Mouse (Mus musculus): ENCODE results near the gene Wasf2.

Wasf2 gene

GRCm38 (mm10) chr4:133127079-133127478 is 3.2 kb upstream of the Wasf2 start:
- DNase-seq (ENCODE audit: low spot score): no peak

- DNase-seq (ENCODE audit: low spot score): no peak
Observed at GRCm38 (mm10) chr4:133127894-133128293, 2.4 kb upstream of the Wasf2 start.

GRCm38 (mm10) chr4:133129391-133129790 is 914 bp upstream of the Wasf2 start:
- DNase-seq (ENCODE audit: low spot score): no peak

DNA sequence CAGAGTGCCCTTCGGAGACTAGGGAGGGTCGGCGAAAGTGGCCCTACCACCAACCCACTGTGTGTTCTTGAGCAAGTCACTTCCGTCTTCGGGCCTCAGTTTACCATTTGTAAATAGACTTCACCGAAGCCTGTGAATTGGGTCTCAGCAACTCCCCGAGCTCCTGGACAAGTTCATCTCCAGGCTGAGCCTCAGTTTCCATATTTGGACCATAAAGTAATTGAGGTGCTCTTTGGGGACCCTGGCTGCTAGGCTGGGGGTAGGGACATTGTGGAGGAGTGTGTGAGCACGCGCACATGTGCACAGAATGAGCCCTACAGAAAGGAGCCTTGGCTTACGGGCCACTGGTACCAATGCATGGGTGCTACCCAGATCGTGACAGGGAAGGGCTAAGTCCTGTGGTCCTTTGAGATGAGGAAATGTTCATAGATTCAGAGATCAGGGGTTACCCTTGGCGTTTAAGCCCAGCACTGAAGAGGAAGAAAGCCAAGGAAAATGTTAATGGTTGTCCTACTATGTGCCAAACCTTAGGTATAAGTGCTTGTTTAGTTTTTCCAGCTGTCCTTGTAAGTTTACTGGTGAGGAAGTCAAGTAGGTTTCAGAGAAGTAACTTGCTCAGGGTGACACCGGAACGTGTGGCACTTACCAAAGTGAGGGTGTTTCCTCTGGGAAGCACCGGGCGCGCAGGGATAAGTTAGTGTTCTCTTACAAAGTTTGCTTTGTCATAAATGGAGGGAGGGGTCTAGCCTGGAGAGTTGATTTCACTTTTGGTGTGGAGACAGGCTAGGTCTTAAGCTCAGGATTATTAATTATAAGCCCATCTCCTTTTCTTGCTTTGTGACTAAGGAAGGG is 811 bp downstream of the Wasf2 start:
- DNase-seq (ENCODE audit: low spot score): peak; percentile 24

GRCm38 (mm10) chr4:133132027-133132426 is 1.7 kb downstream of the Wasf2 start:
- peak; percentile 45 for DNase-seq (ENCODE audit: low spot score)

- no peak for DNase-seq (ENCODE audit: low spot score)
Observed at GRCm38 (mm10) chr4:133136946-133137345, 6.6 kb downstream of the Wasf2 start.

DNA sequence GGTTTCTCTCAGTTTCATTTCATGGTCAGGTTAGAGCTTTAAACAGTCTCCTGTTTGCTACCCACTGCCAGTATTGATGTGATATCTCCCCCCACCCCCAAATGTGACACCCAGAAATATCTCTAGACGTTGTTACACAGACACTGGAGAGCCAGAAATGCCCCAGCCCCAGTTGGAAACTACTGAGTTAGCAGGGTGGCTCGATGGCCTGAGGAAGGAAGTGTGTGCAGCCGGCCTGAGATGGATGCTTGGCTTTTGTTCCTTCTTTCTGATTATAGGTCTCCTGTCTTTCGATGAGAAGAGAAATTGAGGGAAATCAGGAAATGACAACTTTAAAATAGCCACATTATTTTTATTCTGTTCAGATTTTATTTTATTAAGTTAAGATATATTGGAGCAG is 8.7 kb downstream of the Wasf2 start:
- no peak for DNase-seq (ENCODE audit: low spot score)

DNA sequence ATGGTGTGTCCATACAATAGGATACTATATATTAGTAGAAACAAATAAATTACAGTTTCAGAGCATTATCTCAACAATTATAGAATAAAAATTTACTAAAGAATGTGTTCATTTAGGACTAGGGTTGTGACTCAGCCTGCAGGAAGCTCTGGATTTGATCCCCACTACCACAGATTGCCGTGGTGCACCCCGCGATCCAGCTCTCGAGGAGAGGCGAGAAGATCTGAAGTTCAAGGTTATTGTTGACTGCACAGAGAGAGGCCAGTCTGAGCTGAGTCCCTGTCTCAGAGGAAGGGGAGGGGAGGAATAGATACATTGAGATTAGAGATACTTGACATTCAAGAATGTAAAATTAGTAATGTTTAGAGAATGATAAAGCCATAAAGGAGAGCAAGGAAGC is 24.7 kb downstream of the Wasf2 start:
- no peak for DNase-seq (ENCODE audit: low spot score)

DNA sequence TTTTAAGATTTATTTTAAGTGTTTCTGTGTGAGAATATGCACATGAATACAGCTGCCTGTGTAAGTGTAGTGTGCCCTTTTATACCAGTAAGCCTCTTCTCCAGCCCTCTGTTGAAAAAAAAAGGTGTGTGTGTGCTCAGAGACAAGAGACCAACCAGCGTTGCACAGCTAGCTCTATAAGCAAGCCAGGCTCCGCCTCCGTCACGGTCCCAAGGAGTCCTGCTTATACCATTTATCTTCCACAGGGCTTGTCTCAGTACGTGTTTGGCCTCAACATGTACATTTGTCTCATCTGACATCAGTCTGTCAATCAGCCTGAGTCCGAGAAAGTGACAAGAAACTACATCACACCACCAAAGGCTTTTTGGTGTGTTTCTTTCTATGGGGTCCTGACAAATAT is 25.4 kb downstream of the Wasf2 start:
- no peak for DNase-seq (ENCODE audit: low spot score)

- DNase-seq (ENCODE audit: low spot score): no peak
Observed at GRCm38 (mm10) chr4:133156422-133156821, 26.1 kb downstream of the Wasf2 start.

DNA sequence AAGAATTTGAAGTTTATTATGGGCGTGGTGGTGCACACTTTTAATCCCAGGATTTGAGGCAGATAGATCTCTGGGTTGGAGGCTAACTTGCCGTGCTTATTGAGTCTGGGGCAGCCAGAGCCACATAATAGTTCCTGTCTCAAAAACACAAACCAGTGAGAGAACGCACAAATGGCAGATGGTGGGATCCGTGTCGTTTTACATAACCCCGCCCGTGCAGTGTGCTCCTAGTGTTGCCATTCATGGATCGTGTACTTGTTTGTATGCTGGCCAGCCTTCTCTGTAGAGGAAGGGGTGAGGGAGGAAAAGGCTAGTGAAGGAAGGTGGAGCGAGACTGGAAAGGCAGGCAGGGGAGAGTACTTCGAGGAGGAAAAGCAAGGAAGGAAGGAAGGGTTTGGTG is 26.5 kb downstream of the Wasf2 start:
- no peak for DNase-seq (ENCODE audit: low spot score)

DNA sequence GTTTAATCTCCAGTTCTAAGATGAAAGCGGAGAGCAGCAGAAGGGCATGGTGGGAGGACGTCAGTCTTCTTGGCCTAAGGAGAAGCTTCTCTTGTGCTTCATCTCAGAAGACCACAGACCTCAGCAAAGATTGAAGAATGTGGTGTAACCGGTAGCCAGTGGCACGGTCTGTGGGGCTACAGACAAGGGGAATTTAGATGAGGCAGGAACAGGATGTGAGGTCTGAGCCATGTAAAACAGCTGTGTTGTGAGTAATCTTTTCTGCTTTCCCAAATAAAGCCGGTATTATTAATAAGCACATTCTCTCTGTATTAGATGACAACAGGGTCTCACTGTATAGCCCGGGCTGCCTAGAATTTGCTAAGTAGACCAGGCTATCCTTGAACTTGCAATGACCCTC is 28.8 kb downstream of the Wasf2 start:
- no peak for DNase-seq (ENCODE audit: low spot score)

DNA sequence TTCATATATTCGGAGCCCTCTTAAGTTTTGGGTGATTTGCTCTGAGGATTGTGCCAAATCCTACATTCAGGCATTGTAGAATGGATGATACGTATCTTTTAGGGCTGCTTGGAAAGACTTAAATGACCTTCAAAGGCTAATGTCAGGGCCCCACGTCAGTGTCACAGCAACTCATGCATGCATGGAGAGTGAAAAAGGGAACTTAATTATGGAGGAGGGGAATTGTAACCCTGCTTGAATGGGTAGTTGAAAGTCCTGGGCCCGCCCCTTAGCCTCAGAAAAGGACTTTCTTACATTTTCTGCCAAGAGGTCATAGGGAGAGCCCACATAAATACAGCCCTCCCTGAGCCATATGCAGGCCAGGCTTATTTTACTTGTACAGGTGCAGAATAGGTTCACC is 29.3 kb downstream of the Wasf2 start:
- DNase-seq (ENCODE audit: low spot score): no peak

DNA sequence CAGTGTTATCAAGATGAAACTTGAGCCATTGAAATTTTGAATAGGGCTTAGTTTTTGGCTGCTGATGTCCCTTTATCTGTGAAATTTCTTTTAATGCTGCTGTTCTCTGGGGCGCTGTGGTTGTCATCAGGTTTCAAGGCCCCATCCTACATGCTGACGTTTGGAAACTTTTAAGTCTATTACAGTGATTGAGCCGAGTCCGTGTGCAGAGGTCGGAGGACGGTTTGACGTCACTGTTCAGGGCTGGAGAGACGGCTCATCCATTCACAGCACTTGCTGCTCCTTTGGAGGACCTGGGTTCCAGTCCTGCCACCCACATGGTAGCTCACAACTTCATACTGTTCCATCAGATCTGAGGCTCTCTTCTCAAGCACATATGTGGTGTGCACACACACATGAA is 29.9 kb downstream of the Wasf2 start:
- no peak for DNase-seq (ENCODE audit: low spot score)

DNA sequence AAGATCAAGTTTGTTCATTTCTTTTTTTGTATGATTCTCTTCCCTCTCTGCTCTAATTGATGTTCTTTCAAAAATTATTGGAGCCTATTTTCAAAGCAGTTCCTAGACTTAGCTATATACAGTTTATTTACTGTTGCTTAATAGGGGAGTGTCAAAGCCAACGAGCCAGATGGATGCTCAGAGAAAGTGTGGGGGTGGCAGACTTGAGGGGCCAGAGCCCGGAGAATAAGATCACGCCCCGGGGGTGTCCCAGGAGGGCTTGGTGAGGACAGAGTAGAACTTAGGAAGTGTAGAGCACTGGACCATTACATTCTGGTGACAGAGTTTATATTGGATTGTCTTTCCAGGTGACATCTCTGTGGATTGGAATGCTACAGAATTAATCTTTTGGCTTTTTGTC is 30.5 kb downstream of the Wasf2 start:
- DNase-seq (ENCODE audit: low spot score): no peak

GRCm38 (mm10) chr4:133162196-133162595 is 31.9 kb downstream of the Wasf2 start:
- DNase-seq (ENCODE audit: low spot score): no peak

DNA sequence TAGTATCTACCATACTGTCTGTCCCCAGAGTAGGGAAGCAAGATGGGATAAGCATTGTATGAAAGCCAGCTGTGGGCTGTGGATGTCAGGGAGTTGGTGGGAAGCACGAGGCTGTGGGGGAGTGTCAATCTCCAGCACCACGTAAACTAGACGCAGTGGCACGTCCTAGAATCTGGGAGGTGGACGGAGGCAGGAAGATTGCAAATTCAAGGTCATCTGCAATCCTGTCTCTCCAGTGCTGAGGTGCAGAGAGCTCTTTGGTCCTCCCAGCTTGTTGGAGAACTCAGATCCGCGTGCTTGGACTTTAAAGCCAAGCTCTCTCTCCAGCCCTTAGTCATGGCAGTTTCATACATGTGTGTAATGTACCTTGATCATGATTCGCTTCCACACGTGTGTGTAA is 36.5 kb downstream of the Wasf2 start:
- DNase-seq (ENCODE audit: low spot score): no peak

- no peak for DNase-seq (ENCODE audit: low spot score)
Observed at GRCm38 (mm10) chr4:133169237-133170055, 39.1 kb downstream of the Wasf2 start.

GRCm38 (mm10) chr4:133170056-133170524 is 39.8 kb downstream of the Wasf2 start:
- no peak for DNase-seq (ENCODE audit: low spot score)

DNA sequence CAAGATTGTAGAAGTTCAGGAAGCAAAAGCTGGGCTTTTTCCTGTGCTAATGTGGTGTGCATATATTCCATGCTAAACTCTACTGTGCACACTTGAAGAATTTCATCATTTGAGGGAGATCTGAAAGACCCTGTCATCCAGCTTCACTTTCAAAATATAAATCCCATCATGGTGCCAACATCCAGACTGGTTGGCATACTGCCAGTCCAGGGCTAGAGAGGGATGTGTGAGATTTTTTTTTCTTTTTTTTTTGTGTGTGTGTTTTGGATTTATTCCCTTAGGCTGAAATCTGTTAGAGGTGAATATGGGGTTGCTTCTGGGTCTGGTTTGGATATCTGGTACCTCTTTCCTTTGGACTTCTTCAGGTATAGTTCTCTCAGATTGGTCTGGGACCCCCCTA is 40.3 kb downstream of the Wasf2 start:
- DNase-seq (ENCODE audit: low spot score): no peak

DNA sequence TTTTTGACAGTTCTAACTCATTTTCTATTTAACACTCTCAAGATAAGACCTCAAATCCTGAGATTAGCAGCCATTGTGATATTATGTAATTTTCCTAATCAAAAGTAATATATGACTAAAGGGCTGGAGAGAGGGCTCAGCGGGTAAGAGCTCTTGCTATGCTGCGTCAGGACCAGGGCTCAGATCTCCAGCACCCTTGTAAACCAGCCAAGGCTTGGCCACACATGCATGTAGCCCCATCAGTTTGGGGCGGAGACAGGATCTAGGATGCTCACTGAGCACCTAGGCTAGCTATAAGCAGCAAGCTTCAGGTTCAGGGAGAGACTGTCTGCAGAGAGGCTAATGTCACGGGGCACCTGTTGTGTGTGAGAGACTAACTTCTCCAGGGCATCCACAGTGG is 42.1 kb downstream of the Wasf2 start:
- no peak for DNase-seq (ENCODE audit: low spot score)

- no peak for DNase-seq (ENCODE audit: low spot score)
Observed at GRCm38 (mm10) chr4:133174361-133174760, 44.1 kb downstream of the Wasf2 start.

DNA sequence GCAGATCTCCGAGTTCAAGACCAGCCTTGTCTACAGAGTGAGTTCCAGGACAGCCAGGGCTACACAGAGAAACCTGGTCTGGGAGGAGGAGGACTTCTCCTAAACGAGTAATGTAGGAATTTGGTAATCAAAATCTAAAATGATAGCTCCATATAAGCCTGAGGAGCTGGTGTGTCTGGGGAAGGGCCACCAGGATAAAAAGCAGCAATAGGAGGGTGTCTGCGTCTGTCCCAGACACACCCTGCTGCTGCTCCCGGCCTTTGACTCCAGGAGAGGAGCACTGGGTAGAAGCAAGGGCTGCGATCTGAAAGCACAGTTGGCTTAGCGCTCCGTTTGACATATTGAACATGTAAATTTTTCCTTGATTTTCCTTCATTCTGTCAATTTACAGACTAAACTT is 45.0 kb downstream of the Wasf2 start:
- DNase-seq (ENCODE audit: low spot score): no peak

Measured in yolk sac, embryonic 10.5 days (tissue).